Comparison of ENCODE assay signal across 18 mouse cellular contexts in genomic region chr11:119630329-119630728, GRCm38 (mm10).
"Had no signal": no experiment of that assay in that cellular context is flagged by ENCODE, and none has a peak within 500 bp of the region (broad histone marks: within the 10 kb centered on the region; RNA-seq: fewer than 3 reads in every experiment).

No protein-coding gene starts in this region.

- H3K9ac ChIP-seq: lung, embryonic 14.5 days; neural tube, embryonic 12.5 days had no signal

- H3K36me3 ChIP-seq: midbrain, embryonic 12.5 days; neural tube, embryonic 12.5 days had no signal

- H3K4me2 ChIP-seq: lung, embryonic 14.5 days; midbrain, embryonic 12.5 days; neural tube, embryonic 12.5 days had no signal

- H3K27ac ChIP-seq: midbrain, embryonic 10.5 days; midbrain, embryonic 12.5 days; neural tube, embryonic 12.5 days had no signal

- H3K4me3 ChIP-seq: midbrain, embryonic 10.5 days; midbrain, embryonic 12.5 days; myocyte; neural tube, embryonic 12.5 days had no signal

- ATAC-seq: midbrain, embryonic 16.5 days had no signal

- H3K27me3 ChIP-seq: midbrain, embryonic 12.5 days; neural tube, embryonic 12.5 days had no signal

- DNase-seq: lung, adult 18-20 months; lung, postnatal 10 days; lung, postnatal 4 days; midbrain, embryonic 14.5 days; retina, postnatal 1 day; right cerebral cortex, adult 18-20 months; right cerebral cortex, postnatal 25 days; right cerebral cortex, postnatal 4 days; spleen, adult 18-20 months; thymus, adult 18-20 months; thymus, postnatal 14 days; thymus, postnatal 36 days had no signal

- H3K9me3 ChIP-seq: midbrain, embryonic 10.5 days; midbrain, embryonic 12.5 days; neural tube, embryonic 12.5 days had no signal
